Mouse (Mus musculus) B cell, adult 2 months (primary cell): ENCODE measurements around the gene Grap.

ENCODE experiments used
- DNase-seq, 2 experiments: peaks; one replicate each; pipeline ENCODE4 v3.0.0; 2022

Grap gene

DNA sequence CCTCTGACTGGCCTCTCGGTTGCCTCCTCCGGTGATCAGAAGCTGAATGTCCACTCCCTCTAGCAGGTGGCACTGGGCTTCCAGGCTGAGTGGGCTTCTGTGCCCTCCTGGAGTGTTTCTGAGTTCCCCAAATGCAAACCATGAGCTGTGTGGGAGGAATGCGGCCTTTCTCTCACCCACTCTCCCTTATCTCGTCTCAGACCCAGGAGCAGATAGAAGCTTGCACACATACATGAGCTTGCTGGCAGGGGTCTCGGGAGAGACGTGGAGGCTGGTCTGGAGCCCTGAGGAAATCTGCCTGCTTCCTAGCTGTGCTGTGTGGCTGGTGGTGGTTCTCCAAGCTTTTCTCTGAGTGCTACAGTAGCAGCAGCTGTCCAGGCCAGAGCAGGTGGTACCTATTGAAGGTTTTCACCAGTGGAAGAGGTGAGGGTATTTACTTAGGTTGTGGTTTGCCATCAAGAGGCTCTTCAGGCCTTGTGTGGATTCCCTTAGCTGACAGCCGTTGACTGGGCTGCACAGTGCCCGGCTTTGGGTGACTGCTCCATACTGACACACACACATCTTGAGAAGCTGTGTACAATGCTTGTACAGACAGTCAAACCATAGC, 32.2 kb downstream of the Grap start:
- DNase-seq = no peak

DNA sequence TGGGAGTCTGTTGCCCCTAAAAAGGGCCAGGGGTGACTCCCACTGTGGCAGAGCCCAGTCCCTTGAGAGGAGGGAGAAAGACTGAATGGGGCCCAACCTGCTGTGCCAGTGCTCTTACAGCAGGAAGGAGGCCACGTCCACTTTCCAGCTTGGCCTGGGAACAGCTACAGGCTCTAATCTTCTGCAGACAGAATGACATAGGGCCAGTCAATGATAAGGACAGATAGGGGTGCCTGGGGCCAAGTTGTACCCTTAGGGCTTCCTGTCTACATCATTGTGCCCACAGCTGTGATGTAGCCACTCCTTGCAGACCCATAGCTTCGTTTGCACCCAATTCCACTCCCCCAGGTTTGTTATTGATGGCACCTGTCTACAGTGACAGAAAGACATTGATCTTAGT, 33.1 kb downstream of the Grap start:
- DNase-seq = no peak

DNA sequence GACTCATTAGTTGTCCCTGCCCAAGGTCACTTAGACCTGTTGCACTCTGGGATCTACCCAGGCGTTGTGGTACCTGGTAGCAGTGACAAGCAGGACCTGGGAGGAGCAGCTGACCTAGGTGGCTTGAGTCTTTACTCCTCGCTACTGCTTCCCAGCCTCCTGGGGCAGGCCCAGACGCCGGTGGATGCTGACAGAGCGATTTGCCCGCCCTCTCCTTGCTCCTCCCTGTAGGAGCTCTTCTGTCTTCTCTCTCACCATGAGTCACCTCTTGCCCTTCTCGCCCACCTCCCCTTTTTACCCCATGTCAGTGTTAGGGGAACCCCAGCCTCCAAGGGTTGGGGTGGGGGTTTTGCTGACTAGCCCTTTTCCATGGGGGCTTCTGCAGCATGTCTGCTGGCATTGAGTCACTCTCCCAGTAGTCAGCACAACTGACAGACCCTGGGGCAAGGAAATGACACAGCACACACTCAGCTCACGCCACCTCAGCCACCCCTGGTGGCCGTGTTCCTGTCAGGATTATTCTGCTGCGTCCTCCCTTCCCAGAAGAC, 33.9 kb downstream of the Grap start:
- DNase-seq = no peak

DNA sequence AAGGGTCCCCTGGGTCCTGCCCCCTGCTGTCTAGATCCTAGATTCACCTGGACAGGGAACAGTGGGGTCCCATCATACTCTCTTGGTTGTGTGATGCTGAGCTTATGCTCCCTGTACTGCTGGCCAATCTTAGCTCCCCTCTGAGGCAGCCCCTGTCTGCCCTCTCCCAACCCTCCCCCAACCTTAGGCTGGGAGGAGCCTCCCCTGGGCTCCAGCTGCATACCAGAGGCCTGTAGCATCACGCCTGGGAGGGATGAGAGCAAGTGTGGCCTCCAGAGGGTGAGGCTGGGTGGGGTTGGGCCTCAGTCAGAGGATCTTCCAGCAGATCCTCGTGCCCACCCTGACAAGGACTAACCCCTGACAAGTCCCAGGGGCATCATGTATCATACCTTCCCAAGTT, 34.5 kb downstream of the Grap start:
- no peak for DNase-seq

DNA sequence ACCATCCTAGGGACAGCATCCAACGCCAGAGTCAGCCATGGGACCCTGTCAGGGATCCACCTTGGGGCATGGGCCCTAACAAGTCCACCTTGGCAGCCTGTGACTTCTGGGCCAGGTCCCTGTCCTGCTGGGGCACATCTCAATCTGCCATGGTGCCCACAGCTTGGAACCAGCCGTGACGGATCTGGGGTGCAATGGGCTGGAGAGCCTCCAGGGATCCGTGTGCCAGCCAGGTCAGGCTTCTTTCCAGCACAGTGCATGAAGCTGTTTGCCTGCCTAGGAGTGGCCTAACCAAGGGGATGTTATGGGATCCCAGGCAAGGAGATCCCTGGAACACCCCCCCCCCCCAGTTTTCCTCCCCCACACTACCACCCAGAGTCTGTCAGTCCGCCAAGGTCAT, 39.9 kb downstream of the Grap start:
- no peak for DNase-seq

DNA sequence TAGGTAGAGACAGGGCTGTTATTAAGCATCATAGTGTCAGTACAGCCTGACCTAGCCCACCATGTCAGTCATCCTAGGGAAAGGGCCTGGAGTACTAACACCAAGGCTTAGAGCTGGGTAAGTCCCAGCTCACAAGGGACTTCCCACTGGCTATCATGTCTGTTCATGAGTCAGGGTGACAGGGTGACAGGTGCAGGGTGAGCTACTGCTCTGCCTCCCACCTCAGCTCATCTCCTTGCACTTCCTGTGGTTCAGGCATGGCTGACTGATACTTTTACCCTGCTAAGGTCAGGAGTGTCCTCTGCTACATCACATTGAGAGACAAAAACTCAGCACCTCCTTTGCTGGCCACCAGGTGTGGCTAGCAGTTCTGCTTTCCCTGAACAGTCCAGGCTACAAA, 45.8 kb downstream of the Grap start:
- no peak for DNase-seq

DNA sequence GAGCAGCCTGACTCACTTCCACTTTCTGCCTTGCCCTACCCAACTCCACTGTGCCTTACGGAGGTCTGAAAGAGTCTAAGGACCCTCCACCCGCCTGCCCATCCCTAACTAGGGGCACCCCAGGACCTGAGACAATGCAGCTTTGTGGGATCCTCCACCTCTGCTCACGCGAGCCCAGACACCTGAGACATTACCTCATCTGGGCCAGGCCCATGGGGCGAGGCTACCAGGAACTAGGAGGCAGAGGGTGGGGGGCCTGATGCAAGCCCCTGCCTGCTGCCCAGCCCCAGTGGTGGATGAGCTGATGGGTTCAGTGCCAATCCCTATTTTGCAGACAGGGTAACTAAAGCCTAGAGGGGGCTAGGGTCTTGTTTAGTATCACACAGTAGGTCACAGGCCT, 46.4 kb downstream of the Grap start:
- DNase-seq = no peak

DNA sequence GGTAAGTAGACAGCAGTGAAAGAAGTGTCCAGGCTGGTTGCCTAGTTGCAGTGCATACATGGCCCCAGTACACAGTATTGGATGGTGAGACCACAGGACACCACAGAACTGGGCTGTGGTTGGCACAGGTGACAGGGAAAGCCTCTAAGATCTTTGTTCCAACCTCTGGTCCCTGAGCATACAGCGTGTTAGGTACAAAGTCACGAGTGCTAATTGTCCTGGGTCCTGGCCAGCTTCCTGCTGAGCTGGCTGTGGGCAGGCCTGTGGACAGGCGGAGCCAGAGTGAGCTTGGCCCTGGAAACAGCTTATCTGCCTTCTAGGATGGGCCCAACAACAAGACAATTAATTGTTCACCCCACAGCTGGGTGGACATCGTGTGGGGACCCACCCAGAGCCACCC, 46.9 kb downstream of the Grap start:
- no peak for DNase-seq

DNA sequence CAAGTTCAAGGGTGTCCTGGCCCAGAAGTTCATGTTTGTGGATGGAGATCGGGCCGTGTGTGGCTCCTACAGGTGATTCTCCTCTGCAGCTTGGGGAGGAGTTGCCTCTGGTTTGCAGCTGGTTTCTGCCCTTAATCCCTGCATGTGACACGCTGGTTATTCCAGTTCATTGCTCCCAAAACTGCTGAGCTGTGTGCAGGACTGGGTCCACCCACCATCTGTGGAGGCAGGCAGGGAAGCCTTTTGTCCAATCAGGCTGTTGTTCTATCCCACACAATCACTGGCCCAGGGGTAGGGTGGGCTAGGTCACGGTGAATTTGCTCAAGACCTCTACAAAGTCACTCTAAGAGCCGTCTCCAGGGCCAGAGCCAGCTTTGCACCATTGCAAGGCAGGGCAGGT, 48.6 kb downstream of the Grap start:
- no peak for DNase-seq

DNA sequence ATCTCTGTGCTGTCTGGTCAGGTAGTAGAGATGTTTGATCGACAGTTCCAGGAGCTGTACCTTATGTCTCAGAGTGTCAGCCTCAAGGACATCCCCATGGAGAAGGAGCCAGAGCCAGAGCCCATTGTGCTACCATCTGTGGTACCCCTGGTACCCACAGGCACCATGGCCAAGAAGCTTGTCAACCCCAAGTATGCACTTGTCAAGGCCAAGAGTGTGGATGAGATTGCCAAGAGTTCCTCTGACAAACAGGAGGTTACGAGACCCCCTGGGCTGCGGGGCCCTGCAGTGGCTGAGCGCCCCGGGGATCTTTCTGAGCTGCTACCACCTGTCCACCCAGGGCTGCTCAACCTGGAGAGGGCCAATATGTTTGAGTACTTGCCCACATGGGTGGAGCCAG, 49.4 kb downstream of the Grap start:
- no peak for DNase-seq

DNA sequence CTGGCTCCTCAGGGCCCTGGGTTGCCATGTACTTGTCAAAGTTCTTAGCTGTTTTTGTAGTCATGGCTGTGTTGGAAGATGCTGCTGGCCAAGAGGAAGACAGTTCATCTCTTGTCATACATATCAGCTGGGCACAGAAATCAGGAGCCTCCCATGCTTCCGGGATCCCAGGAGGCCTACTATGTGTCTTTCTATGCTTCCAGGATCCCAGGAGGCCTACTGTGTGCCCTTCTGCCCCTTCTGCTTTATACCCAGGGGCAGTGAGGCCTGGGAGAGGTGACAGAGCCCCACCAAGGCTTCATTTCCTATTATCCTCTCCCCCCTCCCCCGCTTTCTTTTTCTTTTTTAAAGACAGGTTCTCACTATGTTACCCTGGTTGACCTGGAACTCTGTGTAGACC, 52.5 kb downstream of the Grap start:
- no peak for DNase-seq

DNA sequence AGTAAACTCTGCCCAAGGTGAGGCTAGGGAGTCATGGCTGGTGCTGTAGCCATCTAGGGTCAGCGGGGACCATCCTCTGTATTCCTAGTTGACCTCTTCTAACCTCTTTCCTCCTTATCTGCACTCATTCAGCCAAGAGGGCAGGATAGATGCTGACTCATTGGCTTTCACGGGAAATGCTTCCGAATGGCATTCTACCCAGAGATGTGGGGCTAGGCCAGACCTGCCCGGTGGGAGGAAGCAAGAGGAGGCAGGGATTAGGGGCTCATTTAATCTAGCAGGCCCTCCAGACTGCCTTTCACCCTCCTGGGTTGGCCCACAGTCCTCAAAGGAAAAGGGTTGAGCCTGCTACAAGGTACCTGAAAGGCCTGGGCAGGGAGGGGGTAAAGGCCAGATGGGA, 53.2 kb downstream of the Grap start:
- no peak for DNase-seq

DNA sequence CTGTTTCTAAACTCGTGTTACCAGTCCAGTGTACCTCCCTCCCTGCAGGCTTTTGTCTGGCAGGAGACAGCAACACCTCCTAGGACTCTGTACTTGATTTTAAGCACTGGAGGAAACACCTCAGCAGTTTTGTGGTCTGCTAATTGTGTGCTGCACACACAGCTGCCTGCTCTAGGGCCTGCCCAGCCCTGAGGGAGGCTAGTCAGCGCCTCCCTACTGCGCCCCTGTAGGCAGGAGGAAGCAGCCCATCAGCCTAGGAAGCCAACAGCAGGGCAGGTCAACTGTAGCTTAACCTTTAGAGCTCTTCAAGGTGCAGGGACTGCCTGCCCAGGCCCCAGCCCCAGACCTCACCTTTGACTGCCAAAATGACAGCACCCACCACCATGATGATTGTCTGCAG, 55.9 kb downstream of the Grap start:
- DNase-seq = no peak

DNA sequence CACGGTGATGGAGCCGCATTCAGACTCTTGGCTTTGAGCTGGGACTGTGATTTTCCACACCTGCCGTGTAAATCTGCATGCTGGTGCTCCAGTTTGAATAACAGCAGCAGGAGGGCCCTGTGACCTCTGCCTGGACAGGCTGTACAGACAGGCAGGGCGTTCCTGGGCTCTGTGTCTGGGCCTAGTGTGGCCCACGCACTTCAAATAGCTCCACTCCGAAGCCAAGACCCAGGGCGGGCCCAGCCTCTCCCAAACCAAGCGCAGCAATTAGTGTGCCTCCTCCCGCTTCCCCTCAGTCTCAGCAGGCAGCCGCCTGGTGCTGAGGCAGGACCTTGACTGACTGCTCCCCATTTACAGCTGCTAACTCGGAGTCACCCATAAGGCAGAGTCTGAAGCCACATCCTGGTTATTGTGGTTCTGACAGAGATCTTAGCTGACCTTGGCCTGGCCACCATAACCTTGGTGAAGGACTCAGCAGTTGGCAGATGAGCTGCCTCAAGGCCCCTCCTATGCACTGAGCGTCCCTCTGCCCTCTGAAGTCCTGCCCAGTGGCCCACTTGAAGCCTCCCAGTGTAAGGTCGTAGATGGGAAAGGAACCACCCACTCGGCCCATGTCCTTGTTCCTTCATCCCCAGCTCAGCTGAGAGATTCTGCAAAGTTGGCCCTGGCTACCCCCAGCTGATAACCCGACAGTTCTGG, 60.2 kb downstream of the Grap start:
- DNase-seq = no peak

DNA sequence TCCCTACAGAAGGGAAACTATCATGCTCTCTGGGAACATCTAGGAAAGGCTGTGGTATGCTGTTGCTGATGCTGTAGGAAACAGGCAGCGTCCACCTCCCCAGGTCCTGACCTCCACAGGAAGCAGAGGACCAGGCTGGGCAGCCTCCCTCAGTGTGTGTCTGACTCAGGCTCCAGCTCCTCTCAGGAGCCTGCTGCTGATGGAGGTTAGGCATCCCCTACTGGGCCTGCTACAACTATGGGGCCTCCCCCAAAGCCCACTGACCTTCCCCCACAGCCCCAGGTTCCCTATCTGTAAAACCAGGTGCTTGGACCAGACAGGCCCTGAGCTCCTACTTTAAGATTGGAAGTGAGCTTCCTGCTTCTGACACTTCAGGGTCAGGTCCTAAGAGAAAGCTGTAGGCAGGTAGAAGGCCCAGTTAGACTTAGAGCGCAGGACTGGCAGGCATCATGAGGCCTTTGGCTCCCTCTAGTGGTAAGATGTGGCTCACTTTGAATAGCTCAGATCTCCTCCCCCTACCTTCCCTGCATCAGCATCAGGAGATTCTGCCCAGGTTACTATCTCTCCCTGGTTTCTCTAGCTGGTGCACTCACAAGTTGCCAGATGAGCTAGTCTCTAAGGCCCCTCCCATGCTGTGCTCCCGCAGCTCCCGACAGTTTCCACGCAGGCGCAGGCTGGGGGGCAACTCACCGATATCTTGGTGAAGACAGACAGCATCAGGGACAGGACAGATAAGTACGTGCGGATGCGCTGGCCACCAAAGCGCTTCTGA, 61.5 kb downstream of the Grap start:
- DNase-seq = peak; percentile 82

DNA sequence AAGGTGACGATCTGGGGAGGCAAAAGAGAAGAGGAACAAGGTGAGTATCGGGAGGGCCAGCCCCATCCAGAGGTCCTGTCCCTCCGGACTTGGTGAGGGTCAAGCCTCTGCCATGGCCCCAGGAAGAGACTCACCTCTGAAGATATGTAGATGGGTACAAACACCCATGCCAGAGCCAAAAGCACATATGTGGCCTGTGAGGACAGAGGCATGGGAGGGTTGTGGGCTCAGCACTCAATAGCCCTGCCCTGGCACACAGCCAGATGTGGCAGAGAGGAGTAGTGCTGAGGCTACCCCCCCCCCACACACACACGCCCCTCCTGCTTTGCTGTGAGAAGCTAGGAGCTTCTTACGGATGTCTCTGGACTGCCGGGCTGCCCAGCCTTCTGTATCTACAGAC, 62.1 kb downstream of the Grap start:
- DNase-seq = no peak

DNA sequence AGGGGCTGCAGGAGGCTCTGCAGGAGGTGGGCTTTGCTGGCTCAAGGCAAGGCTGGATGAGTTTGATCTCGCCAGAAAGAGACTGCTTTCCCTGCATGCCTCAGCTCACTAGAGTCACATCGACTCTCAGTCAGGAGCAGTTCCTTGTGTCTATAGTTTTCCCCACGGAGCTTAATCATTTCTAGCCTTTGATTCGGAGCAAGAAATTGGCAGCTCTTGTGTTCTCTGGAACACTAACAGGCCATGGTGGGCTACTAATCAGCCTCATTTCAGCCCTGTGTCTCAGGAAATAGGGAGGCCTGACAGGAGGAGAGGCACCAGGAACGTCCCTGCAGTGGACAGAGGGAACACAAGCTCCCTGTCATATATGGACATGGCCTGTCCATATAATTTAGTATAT, 64.9 kb downstream of the Grap start:
- no peak for DNase-seq

DNA sequence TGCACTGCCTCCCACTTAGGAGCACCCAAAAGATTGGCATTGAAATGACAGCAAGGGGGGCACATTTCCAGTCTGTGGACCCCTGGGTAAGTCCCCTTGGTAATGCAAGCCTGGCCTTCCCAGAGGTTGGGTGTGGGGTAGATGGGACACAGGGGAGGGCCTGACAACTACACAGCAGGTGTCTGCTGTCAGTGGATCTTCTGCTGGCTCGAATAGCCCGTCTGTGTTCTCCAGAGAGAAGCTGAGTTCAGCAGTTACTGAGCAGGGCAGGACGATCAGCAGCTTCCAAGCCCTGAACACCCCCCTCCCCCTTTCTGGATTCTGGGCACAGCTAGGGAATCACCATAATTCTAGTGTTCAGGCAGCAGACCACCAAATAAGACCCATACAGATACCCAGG, 66.3 kb downstream of the Grap start:
- DNase-seq = no peak

DNA sequence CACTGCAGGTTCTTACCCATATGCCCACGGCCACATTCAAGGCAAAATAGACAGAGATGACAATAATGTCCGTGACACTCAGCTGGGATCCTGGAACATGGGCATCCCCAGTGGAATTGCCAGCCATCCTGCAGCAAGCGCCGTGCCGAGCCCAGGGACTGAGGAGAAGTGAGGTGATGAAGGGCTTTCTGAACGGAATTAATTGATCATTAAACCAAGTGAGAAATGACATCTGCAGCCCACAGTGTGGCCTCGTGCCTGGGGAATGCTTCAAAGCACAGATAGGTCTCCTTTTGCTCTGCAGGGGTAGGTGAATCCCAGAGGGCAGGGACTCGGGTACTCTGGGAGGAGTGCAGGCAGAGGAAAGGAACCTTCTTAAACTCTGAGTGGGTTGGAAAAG, 66.8 kb downstream of the Grap start:
- DNase-seq = no peak

DNA sequence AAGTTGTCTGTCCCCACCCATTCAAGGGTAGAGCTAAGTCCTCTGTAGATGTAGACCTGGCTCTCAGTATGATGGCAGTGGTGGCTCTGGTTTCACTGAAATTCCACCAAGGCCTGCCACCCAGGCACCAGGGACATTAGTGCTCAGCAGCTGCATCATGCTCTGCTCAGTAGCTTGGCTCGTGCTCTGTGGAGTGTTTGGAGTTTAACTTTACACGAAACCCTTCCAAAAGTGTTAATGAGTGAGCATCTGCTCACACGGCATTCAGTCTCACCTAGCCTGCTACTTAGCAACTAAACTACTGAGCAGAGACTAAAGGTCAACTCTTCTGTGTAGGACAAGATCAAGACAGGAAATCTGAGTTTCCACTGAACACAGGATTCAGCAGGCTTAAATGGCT, 67.6 kb downstream of the Grap start, which contains the start of gene Slc5a10:
Gene Slc5a10, minus strand, starts transcription at position 191 of the 400 bp plus-strand sequence.
- DNase-seq = no peak

DNA sequence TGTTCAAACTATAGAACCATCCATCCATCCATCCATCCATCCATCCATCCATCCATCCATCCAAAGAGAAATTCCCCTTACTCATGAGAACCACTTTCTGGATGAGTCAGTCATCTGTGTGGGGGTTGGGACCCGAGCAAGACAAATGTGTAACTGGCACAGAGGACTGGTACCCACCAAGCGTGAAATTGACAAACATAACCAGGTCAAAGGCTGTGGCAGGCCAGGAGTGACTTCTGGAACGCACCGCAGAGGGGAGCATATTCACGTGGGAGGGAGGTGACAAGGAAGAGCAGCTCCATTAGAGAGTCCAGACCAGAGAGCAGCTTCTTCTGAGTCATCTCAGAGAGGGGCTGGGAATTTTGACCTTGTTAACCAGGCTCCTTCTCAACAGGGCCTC, 69.0 kb downstream of the Grap start:
- DNase-seq = no peak
